Mouse (Mus musculus) embryo, embryonic 9.5 days (tissue): ENCODE measurements around the gene Alcam.
A peak's percentile ranks its signal among the peaks of the same experiment; 100 is the strongest.

Experiments
- DNase-seq: peaks from one replicate; pipeline ENCODE4 v3.0.0-alpha.2; 2017; ENCODE audit errors: extremely low spot score

Alcam gene

GRCm38 (mm10) chr16:52443055-52443454 lies 10.8 kb downstream of the Alcam start:
- DNase-seq: no peak

GRCm38 (mm10) chr16:52439600-52439999 lies 14.3 kb downstream of the Alcam start:
- no peak for DNase-seq

GRCm38 (mm10) chr16:52439007-52439406 lies 14.9 kb downstream of the Alcam start:
- no peak for DNase-seq

- DNase-seq: no peak
Observed at GRCm38 (mm10) chr16:52438216-52438904, 15.5 kb downstream of the Alcam start.

GRCm38 (mm10) chr16:52433189-52433588 lies 20.7 kb downstream of the Alcam start:
- DNase-seq: no peak

GRCm38 (mm10) chr16:52432072-52432471 lies 21.8 kb downstream of the Alcam start:
- no peak for DNase-seq

- DNase-seq: no peak
Observed at GRCm38 (mm10) chr16:52431590-52431989, 22.3 kb downstream of the Alcam start.

- DNase-seq: no peak
Observed at GRCm38 (mm10) chr16:52430073-52430472, 23.8 kb downstream of the Alcam start.

GRCm38 (mm10) chr16:52429661-52430060 lies 24.2 kb downstream of the Alcam start:
- no peak for DNase-seq

GRCm38 (mm10) chr16:52428505-52428904 lies 25.4 kb downstream of the Alcam start:
- DNase-seq: no peak

GRCm38 (mm10) chr16:52418568-52419158 lies 35.2 kb downstream of the Alcam start:
- DNase-seq: no peak

- no peak for DNase-seq
Observed at GRCm38 (mm10) chr16:52417982-52418381, 35.9 kb downstream of the Alcam start.

- DNase-seq: no peak
Observed at GRCm38 (mm10) chr16:52417146-52417545, 36.7 kb downstream of the Alcam start.

GRCm38 (mm10) chr16:52413714-52414113 lies 40.2 kb downstream of the Alcam start:
- no peak for DNase-seq

- DNase-seq: no peak
Observed at GRCm38 (mm10) chr16:52406072-52406471, 47.8 kb downstream of the Alcam start.

- DNase-seq: no peak
Observed at GRCm38 (mm10) chr16:52405272-52405671, 48.6 kb downstream of the Alcam start.

- no peak for DNase-seq
Observed at GRCm38 (mm10) chr16:52399112-52399511, 54.8 kb downstream of the Alcam start.

- DNase-seq: no peak
Observed at GRCm38 (mm10) chr16:52386781-52387300, 67.0 kb downstream of the Alcam start.

GRCm38 (mm10) chr16:52383456-52384185 lies 70.3 kb downstream of the Alcam start:
- DNase-seq: peak; percentile 14

- DNase-seq: no peak
Observed at GRCm38 (mm10) chr16:52378811-52379597, 74.9 kb downstream of the Alcam start.

GRCm38 (mm10) chr16:52376827-52377226 lies 77.0 kb downstream of the Alcam start:
- no peak for DNase-seq

GRCm38 (mm10) chr16:52371956-52372355 lies 81.9 kb downstream of the Alcam start:
- no peak for DNase-seq
